Mouse (Mus musculus) liver, embryonic 14.5 days (tissue): ENCODE data around the gene Smc3.

Experiments
- CTCF ChIP-seq: IDR thresholded peaks from 2 replicates; pipeline ENCODE4 v1.5.1; 2016; ENCODE audit warnings: antibody characterized with exemption, low read depth, control low read depth
- EP300 ChIP-seq: IDR thresholded peaks from 2 replicates; pipeline ENCODE4 v1.6.1; 2016; ENCODE audit warnings: antibody characterized with exemption, low read depth

DNA sequence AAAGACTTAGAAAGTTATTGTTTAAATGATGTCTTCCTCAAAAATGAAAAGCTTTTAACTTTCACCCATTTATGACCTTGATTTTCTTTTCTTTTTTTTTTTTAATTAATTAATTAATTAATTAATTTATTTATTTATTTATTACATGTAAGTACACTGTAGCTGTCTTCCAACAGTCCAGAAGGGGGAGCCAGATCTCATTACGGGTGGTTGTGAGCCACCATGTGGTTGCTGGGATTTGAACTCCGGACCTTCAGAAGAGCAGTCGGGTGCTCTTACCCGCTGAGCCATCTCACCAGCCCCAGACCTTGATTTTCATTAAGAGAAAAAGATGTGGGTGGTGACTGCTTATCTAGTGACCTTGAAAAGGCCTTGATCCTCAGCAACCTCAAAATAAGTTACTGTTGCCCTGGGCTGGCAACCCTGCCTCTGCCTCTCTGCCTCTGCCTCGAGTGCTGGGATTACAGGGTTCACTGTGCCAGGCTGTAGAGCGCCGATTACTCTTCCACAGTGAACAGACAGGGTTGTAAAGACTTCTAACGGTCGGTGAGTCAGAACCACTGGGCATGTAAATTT is 43.9 kb downstream of the Smc3 start:
- TF ChIP-seq CTCF (peak; percentile 16; the same call in 1 of the 2 replicates), EP300 (no peak)
